Mouse (Mus musculus): Measurements from ENCODE around the gene Nsf.

DNA sequence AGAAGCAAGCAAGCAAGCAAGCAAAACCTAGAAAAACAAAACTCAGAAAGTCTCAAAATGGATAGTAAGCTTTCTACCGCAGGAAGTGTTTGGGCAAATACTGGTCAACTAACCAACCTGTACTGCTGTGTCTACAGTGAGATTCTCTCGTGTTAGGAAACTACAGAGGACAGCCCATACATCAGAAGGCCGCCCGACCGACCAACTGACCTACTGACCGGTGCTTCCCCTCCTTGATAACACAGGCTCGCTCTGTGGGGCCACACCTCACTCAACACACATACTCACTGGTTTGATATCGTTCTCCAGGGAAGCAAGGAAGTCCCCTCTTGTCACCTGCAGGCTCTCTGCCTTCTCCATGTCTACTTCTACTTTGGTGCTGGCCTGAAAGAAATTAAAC lies 90.9 kb downstream of the Nsf start:
- TF ChIP-seq FLI1 (IDR thresholded peaks at IDR 0.05; ENCODE audit: low read length) = no peak
- TF ChIP-seq GATA1 (IDR thresholded peaks at IDR 0.05; ENCODE audit: borderline replicate concordance, low read length) = no peak

All from megakaryocyte, embryonic 14.5 days (primary cell).